Mouse (Mus musculus): Measurements from ENCODE around the gene Prpf38b.

GRCm38 (mm10) chr3:108902934-108903333, 8.6 kb downstream of the Prpf38b start:
- TF ChIP-seq CTCF (IDR thresholded peaks at IDR 0.05; ENCODE audit: low read depth, low read length) (no peak), POLR2A (IDR thresholded peaks at IDR 0.05; ENCODE audit: borderline replicate concordance, low read depth, low read length) (no peak)

Measured in bone marrow macrophage, adult 2 months (primary cell).